Mouse (Mus musculus): ENCODE results near the gene Gm853.

The Gm853 gene

GRCm38 (mm10) chr4:130213857-130214256 lies 8.3 kb downstream of the Gm853 start:
- no peak for DNase-seq (ENCODE audit: low read depth, low spot score)

GRCm38 (mm10) chr4:130213197-130213596 lies 9.0 kb downstream of the Gm853 start:
- no peak for DNase-seq (ENCODE audit: low read depth, low spot score)

- no peak for DNase-seq (ENCODE audit: low read depth, low spot score)
Observed at GRCm38 (mm10) chr4:130212421-130212820, 9.8 kb downstream of the Gm853 start.

GRCm38 (mm10) chr4:130211870-130212269 lies 10.3 kb downstream of the Gm853 start:
- no peak for DNase-seq (ENCODE audit: low read depth, low spot score)

DNA sequence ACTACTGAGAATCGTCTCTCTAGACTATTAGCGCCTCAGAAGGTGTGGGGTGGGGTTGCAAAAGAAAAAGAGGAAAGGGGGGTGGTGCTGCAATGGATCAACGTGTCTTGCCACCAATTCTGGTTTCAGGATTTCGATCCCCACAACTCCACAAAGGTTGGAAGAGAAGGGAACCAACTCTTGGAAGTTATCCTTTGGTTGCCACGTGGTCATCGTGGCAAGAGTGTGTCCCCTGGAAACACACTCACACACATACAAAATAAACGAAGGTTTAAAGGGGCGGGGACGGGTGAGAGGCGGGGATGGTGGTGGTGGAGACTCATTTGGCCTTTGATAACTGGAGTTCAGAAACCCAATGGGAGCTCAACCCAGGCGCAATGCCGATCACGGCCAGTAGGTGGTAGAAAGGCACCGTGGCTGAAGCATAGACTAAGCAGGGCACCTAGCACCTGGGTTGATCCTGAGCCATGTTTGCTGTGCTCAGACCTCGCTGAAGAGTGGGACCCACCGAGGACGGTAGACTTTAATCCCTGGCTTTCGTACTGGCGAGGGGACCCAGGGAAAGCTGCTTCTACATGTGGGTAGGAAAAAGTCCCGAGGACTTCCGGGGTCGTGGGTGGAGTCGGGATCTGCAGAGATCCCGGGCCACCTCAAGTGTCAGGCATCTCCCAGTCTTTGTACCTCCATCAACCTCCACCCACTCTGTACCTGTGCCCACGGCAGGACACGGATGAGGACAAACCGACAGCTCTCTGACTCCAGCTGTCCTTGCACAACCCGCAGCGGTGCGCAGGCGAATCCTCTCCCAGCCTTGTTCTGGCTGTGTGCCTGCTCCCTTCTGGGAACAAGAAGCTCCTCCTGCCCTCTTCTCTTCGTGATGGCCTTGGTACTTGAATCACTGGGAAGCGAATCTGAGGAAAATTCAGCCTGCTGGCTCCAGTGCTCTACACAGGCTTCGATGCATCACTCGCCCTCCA lies 23.2 kb downstream of the Gm853 start:
- peak; percentile 71 for DNase-seq (ENCODE audit: low read depth, low spot score)

- no peak for DNase-seq (ENCODE audit: low read depth, low spot score)
Observed at GRCm38 (mm10) chr4:130196542-130196941, 25.7 kb downstream of the Gm853 start.

- no peak for DNase-seq (ENCODE audit: low read depth, low spot score)
Observed at GRCm38 (mm10) chr4:130195924-130196323, 26.3 kb downstream of the Gm853 start.

DNA sequence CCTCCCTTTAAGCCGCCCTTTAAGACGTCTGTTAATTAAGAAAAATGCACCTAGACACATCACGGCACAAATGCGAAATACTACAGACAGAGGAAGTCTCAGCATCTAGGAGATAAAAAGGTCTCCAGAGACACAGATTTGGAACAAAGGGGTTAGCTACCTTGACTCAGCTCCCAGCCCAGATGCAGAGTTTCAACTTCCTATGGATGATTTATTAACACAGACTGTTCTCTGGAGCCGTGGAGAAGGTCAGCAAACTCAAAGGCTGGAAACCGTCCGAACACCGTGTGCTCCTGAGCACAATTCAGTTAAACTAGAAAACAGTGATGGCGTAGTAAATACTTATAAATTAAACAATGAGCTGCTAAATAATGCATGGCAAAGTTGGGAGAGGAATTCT lies 29.9 kb downstream of the Gm853 start:
- no peak for DNase-seq (ENCODE audit: low read depth, low spot score)

DNA sequence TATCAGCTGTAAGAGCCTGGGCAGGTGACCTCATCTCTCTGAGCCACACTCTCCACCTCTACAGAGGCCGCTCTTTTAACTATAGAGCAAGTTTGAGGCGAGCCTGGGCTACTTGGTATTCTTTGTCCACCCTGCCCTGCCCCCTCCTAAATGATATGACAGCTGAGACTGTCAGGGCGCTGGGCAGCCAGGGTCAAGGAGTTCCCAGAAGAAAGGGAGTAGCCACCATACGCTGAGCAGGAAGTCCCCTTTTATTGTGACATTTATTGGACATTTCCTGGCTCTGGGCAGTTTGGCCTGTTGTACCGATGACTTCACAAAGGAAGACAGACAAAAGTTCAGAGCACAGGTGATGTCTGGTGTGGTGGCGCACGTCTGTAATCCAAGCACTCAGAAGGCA lies 32.6 kb downstream of the Gm853 start:
- no peak for DNase-seq (ENCODE audit: low read depth, low spot score)

DNA sequence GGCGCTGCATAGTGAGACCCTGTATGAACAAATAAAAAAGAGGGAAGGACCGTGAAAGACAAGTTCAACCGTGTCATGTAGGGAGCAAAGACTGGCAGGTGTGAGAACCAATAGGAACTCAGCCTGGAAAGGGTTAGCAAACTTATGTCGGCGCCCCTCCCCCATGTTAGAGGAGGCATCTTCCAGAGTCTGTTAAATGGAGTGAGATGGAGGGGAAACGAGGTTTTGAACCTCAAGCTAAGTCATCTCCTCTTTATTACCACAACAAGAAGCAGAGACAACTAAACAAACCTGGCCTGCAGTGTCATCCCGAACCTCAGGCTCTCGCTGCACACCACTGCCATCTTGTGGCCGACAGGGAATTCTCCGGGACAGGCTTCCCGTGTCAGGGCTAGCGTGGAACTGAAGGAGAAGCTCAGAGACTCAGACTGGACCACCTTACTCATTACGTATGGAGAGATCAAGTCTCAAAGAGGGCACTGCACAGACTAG lies 33.3 kb downstream of the Gm853 start:
- peak; percentile 81 for DNase-seq (ENCODE audit: low read depth, low spot score)

GRCm38 (mm10) chr4:130186891-130187290 lies 35.3 kb downstream of the Gm853 start:
- DNase-seq (ENCODE audit: low read depth, low spot score), result no peak

DNA sequence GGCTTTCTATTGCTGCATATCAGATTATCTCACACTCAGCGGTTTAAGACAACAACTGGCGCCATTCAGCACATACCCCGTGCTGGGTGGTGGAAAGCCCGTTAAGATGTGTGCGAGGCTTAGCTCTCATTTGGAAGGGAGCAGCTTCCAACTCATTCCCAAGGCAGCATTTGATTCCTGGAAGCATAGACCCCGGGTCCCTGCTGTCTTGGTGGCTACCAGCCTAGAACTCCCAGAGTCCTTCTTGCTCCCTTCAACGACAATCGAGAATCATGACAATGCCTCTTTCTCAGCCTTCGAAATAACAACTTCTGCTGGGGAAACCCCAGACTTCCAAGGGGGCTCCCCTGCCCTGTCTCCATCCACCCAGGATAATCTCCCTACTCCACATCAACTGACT lies 35.8 kb downstream of the Gm853 start:
- DNase-seq (ENCODE audit: low read depth, low spot score), result no peak

DNA sequence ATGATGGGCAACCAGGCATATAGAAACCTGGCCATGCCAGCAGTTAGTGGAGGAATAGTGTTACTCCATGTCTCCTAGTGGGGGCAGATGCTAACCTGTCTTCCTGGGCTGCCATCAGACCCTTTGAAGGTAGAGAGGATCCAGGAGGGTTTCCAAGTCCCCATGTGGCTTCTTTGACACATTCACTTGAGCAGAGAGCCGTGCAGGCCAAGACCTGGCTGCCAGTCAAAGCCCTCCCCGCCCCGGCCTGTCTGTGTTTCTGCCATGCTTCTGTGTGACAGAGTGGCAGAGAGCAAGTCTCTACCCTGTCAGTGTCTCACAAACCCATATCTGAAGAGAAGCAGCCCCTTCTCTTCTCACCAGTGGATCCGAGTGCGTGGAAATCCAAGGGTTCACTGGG lies 38.3 kb downstream of the Gm853 start:
- no peak for DNase-seq (ENCODE audit: low read depth, low spot score)

GRCm38 (mm10) chr4:130183023-130183422 lies 39.2 kb downstream of the Gm853 start:
- DNase-seq (ENCODE audit: low read depth, low spot score), result no peak

- no peak for DNase-seq (ENCODE audit: low read depth, low spot score)
Observed at GRCm38 (mm10) chr4:130181886-130182285, 40.3 kb downstream of the Gm853 start.

GRCm38 (mm10) chr4:130180909-130181602 lies 41.1 kb downstream of the Gm853 start:
- DNase-seq (ENCODE audit: low read depth, low spot score), result no peak

- DNase-seq (ENCODE audit: low read depth, low spot score), result no peak
Observed at GRCm38 (mm10) chr4:130179876-130180275, 42.3 kb downstream of the Gm853 start.

- DNase-seq (ENCODE audit: low read depth, low spot score), result no peak
Observed at GRCm38 (mm10) chr4:130177536-130177935, 44.7 kb downstream of the Gm853 start.

DNA sequence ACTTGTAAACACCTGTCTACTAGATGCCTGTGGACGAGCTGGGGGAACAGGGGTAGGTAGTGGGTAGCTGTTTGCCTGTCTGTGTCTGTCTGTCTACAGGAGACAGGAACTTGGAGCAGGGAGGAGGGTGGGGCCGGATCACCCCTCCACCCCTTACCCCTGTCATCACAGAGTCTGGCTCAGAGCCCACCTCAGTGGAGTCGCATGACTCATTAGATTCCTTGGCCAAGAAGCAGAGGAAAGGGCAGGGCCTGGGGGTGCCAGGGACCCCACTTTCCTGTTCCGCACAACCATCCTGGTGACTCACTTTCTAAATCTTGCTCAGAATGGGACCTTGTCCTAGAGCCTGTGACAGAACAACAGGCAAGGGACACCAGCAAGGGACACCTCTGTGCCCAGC lies 45.1 kb downstream of the Gm853 start:
- no peak for DNase-seq (ENCODE audit: low read depth, low spot score)

DNA sequence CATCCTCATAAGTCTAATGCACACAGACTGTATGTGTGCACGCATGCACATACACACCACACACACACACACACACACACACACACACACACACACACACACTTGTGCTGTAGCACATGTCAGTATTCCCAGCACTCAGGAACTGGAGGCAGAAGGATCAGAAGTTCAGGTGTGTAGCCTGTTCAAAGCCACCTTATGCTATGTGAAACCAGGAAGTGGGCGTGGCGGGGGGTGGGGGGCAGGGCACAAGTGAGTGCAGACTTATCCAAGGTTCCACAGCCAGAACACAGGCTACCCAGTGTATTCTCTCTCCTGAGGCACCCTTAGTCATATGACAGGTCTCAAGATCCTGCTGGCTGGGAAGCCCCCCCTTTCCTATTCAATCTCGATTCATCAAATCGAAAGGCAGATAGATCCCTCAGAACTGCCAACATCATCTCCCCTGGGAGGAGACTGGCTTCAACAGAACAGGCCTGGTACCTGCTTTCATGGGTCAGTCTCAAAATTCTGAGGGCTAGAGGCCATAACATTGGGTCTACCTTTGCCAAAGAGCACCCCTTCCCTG lies 46.0 kb downstream of the Gm853 start:
- DNase-seq (ENCODE audit: low read depth, low spot score), result peak; percentile 16

- DNase-seq (ENCODE audit: low read depth, low spot score), result no peak
Observed at GRCm38 (mm10) chr4:130175072-130175711, 47.0 kb downstream of the Gm853 start, which contains the start of gene Tinagl1. Tinagl1 (minus strand) TSS chr4:130175122.
